19 mouse cellular contexts compared by ENCODE assay signal in the genomic region with DNA sequence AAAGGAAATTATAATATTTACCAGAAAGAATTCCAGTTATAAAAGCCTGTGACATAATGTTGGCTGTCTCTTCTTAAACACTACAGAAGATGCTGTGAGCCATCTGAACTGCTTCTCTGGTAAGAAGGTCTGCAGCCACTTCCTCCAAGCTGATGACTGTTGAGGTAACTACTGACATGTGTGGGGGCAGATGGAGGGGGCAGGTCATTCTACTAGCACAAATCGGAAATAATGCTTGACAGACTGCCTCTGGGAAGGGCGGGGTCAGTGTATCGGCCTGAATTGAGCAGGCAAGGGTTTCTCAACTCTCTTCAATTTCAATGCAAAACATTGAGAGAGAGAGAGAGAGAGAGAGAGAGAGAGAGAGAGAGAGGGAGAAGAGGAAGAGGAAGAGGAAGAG. TPM values are rescaled to one million over a fixed set of nuclear protein-coding genes. Genes with fewer than 3 reads are reported as not detected.
DNase-seq lines count a peak whose midpoint lies in the region; ATAC-seq lines count a peak whose summit lies in the region.
"Had no signal": no experiment of that assay in that cellular context is flagged by ENCODE, and none has a peak within 500 bp of the region (broad histone marks: within the 10 kb centered on the region; RNA-seq: fewer than 3 reads in every experiment).

No protein-coding gene starts in this region.

- DNase-seq in cerebellum, adult 11-12 months: peak; percentile 4
- peak; percentile 28 for DNase-seq in heart, adult 11 months
- no peak for DNase-seq in heart, adult 9 months (ENCODE audit: low spot score in 2 of 2)
- DNase-seq in testis, postnatal 14 days (ENCODE audit: low spot score): no peak
- DNase-seq: adrenal gland, adult 8-10 months; adrenal gland, postnatal 36 days; cerebellum, adult 11 months; embryo, embryonic 11 days; gastrocnemius, postnatal 14 days; heart, postnatal 36 days had no signal

- H3K36me3 ChIP-seq in intestine, embryonic 16.5 days (ENCODE audit: control insufficient read depth, insufficient read depth, low read length): peaks cover 3% of the 10 kb centered on the region; the same call in 1 of the 2 replicates

- no peak for ATAC-seq in cerebellum, adult (ENCODE audit: insufficient number of reproducible peaks, low FRiP score, low TSS enrichment)
- ATAC-seq in common myeloid progenitor, adult 5-6 weeks (replicated peaks; ENCODE audit: low read depth, poor library complexity, severe bottlenecking): peak; percentile 60; the same call in 1 of the 2 replicates
- no peak for ATAC-seq in intestine, embryonic 16.5 days
- ATAC-seq: forebrain, embryonic 16.5 days; intestine, postnatal 0 days had no signal

- H3K9me3 ChIP-seq in intestine, embryonic 16.5 days (ENCODE audit: control insufficient read depth, low read length): no peaks in the 10 kb centered on the region
- H3K9me3 ChIP-seq: embryonic facial prominence, embryonic 13.5 days; forebrain, embryonic 12.5 days; heart, embryonic 13.5 days; hindbrain, embryonic 15.5 days had no signal

- no peak overlapping the region for H3K4me2 ChIP-seq in intestine, embryonic 16.5 days (ENCODE audit: low read depth, low read length)
- H3K4me2 ChIP-seq: embryonic facial prominence, embryonic 13.5 days; forebrain, embryonic 12.5 days; heart, embryonic 13.5 days; hindbrain, embryonic 15.5 days had no signal

- H3K4me1 ChIP-seq in intestine, embryonic 16.5 days (ENCODE audit: control insufficient read depth, insufficient read depth, low read length): no peaks in the 10 kb centered on the region
- H3K4me1 ChIP-seq: embryonic facial prominence, embryonic 13.5 days; forebrain, embryonic 12.5 days; heart, embryonic 13.5 days; hindbrain, embryonic 15.5 days had no signal

- H3K9ac ChIP-seq in intestine, embryonic 16.5 days (ENCODE audit: low read depth, low read length): no peak overlapping the region
- H3K9ac ChIP-seq: embryonic facial prominence, embryonic 13.5 days; forebrain, embryonic 12.5 days; heart, embryonic 13.5 days; hindbrain, embryonic 15.5 days had no signal

- no peak overlapping the region for H3K27ac ChIP-seq in intestine, embryonic 16.5 days (ENCODE audit: low read length)
- H3K27ac ChIP-seq: embryonic facial prominence, embryonic 13.5 days; forebrain, embryonic 12.5 days; heart, embryonic 13.5 days; hindbrain, embryonic 15.5 days had no signal

- WGBS in intestine, embryonic 16.5 days: 70% methylated on average over 3 of the region's 3 CpGs

- H3K27me3 ChIP-seq in intestine, embryonic 16.5 days (replicated peaks; ENCODE audit: control insufficient read depth, insufficient read depth, low read length): no peaks in the 10 kb centered on the region
- H3K27me3 ChIP-seq: embryonic facial prominence, embryonic 13.5 days; forebrain, embryonic 12.5 days; heart, embryonic 13.5 days; hindbrain, embryonic 15.5 days had no signal

- H3K4me3 ChIP-seq in intestine, embryonic 16.5 days (ENCODE audit: low read length): no peak overlapping the region
- H3K4me3 ChIP-seq: embryonic facial prominence, embryonic 13.5 days; forebrain, embryonic 12.5 days; heart, embryonic 13.5 days; hindbrain, embryonic 15.5 days had no signal

RNA-seq across cellular contexts. Expression of gene Trpm7, which starts 28.1 kb away (rescaled TPM):
- total RNA-seq in common myeloid progenitor, adult 5-6 weeks (2017): 76.3 and 80.2 TPM in 2 replicates
- polyA plus RNA-seq in intestine, embryonic 16.5 days (2015; fragmentation: Nextera tagmentation; extraction: Ambion mirVana): 33.0 and 37.8 TPM in 2 replicates

RNA-seq across cellular contexts. Expression of gene Sppl2a, which starts 28.9 kb away (rescaled TPM):
- 34.6 and 36.8 TPM in 2 replicates for total RNA-seq in common myeloid progenitor, adult 5-6 weeks (2017)
- polyA plus RNA-seq in intestine, embryonic 16.5 days (2015; fragmentation: Nextera tagmentation; extraction: Ambion mirVana): 57.8 and 64.3 TPM in 2 replicates

Comparison
In these comparisons a context has a peak if more than half of its experiments do, and no peak if none do; other contexts are left out.
1. DNase-seq: peak in cerebellum, adult 11-12 months (single experiment) and heart, adult 11 months (single experiment); none in heart, adult 9 months (0 of 2) and testis, postnatal 14 days (single experiment).